Mouse (Mus musculus) cerebellum, adult 8-10 months (tissue): ENCODE data around the gene Lmtk2.
A peak's percentile ranks its signal among the peaks of the same experiment; 100 is the strongest.

ENCODE experiments used
- DNase-seq: peaks from one replicate; pipeline ENCODE4 v3.0.0; 2022

Lmtk2 gene

DNA sequence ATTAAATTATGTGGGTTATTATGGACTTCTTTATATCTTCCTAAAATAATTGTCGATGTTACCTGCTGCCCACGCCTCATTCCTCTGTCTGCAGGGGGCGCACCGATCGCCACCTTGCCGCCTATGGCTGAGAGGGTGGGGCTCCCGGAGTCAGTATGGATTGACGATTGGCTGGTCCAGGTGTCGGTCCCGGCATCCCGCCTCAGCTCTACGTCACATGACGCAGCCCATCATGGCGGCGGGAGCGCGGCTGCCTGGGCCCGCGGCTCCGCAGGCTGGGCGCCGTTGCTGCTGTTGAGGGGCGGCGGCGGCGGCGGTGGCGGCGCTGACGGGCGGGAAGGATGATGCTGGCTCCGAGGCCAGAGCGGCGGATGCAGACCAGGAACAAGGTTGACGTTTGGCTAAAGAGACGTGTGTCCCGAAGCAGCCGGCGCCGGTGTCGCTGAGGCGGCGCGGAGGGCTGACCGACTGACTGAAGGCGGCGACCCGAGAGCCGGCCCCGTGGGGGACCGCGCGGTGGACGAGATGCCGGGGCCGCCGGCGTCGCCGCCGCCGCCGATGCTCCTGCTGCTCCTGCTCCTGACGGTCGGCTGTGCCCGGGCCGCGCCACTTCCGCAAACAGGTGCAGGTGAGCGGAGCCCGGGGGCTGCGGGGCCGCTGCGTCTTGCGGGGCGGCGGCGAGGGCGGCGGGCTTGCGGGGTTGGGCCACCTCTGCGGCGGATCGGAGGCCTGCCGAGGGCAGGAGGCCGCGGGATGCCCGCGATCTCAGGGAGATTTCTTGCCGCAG, at the start of gene Lmtk2:
Lmtk2 (plus strand) TSS at position 288 of the 787 bp plus-strand sequence.
- peak; percentile 98 for DNase-seq

DNA sequence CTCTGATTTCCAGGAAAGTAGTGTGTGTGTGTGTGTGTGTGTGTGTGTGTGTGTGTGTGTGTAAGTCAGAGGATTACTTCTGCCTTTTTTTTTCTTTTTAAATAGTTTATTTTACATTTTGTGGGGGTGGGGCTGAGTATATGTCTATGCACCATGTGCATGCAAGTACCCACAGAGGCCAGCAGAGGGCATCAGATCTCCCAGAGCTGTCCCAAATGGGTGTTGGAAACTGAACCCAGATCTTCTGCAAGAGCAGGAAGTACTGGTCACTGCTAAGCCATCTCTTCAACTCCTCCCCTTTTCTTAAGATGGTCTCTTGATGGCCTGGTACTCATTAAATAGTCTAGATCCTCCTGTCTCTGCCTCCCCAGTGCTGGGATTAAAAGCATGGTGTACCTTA, 49.0 kb upstream of the Lmtk2 start:
- DNase-seq: no peak

DNA sequence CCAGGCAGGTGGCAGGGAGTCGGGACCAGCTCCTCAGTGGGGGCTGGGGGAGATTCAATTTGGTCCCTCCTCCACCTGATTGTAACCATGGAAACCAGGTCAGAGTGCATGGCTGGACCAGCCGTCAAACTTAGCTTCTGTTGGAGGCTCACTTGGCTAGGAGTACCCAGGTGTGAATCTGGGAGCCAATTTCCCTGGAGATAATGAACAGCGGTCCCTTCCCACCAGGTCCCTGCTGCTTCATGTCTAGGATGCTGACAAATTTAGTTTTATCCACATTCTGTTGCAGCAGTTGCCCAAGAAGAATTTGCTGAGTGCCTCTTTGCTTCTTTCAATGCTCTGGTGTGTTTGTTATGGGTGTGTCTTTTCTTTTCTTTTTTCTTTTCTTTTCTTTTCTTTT, 46.8 kb upstream of the Lmtk2 start:
- no peak for DNase-seq

DNA sequence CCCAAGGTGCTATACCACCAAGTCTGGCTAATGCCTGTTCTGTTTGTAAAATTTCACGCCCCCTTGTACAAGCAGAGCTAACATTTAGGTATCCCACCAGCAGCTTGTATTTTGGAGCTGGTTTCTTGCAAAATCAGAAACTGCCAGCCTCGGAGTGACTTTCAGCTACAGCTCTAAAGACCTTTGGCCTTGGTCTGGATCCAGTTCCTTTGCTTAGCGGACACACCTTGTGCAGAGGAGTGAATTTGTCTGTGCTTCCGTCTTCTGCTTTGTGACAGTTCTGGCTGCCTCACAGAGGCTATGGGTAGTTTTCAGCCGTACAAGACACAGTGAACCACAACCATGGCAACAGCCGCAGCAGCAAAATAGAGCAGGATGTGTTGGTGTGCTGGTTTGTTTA, 45.9 kb upstream of the Lmtk2 start:
- no peak for DNase-seq

DNA sequence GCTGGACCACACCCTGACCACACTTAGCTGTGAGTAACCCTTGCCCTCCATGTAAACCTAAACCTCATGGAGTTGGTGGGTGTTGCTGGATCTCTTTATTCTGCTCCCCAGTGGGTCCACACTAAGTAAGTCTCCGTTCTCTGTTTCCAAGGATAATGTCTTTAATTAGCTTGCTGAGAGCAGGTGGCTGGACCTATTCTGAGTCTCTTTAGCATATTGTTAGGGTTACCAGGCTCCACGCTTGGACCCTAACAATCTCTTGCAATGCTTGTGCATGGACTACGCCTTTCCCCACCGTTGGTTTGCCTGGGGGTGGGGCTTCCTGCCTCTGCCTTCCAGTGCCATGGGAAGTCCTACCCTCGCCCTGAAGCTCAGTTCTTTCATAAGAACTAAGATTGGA, 36.1 kb upstream of the Lmtk2 start:
- no peak for DNase-seq

DNA sequence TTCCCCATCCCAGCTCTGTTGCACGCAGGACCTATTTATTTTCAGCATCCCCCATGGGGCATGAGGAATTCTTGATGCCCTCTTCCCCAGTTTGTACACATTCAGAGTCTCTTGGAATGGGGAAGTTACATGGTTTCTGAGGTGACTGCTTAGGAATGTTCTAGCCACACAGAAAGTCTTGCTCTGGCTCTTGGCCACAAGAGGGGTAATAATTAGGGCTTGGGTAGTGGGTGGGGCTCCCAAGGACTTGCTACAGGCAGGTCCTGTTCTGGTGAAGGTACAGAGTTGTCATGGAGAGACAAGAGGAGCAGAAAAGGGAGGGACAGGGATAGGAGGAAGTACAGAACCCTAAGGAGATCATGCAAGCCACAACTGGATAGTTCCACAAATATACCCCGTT, 34.2 kb upstream of the Lmtk2 start:
- no peak for DNase-seq

DNA sequence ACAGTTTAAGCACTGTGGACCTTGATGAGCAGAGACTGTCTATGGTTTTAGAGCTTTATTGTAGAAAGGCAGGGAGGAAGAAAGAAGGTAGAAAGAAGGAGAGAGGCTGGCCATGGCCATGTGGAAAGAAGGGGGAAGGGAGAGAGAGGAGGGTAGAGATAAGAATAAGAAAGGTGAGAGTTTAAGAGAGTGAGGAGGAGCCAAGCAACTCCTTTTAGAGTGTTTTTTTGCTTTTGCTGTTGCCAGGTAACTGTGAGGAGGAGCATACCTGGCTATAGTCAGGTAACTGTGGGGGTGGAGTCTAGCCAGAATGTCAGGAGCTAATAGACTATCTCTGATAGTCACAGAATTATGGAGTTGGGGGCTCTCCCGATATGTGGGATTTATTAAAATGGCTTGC, 30.2 kb upstream of the Lmtk2 start:
- DNase-seq: no peak

DNA sequence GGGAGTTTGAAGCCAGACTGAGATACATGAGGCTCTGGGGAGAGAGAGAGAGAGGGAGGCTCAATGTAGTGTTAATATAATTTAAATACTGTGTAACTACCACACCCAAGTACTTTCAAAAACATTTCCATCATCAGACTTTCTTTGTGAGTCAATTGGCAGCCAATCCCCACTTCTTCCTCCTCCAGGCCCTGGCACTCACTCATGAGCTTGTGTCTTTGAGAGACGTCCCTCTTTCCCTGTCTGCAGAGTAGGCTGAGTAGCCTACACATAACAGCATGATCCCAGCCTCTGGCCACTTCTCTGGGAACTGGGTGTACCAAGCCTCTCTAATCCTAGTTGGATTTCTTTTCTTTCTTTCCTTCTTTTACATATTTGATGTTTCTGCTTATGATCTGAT, 29.0 kb upstream of the Lmtk2 start:
- no peak for DNase-seq

DNA sequence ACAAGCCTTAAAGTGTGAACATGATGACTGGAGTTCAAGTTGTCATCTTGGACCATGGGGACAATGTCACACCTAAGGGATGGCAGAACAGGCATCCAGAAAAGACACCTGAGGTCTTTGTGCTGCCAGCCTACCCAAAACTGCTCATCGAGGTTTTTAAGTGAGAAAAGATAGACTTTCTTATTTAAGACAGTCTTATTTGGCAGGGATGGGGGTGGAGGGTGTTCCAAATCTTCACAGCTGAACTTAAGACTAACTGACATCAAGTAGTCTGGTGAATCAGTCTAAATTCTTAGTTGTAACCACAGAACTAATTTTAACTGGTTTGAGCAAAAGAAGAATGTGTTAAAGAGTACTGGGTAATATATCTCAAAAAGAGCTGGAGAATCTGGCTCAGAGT, 22.7 kb upstream of the Lmtk2 start:
- no peak for DNase-seq

DNA sequence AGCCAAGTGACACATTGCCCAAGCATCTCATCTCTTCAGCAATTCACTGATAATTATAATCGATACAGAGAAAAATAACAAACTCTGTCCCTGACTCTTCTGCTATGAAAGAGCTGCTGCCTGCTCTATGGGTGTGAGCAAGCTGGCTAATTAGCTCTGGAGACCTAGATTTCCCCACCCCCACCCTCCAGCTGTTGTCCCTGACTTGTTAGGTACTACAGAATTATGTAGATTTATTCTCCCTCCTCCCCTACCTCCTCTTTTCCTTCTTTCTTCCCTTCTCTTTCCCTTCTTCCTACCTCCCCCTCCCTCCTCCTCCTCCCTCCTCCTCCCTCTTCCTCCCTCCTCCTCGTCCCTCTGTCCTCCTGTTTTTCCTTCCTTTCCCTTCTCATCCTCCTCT, 19.4 kb upstream of the Lmtk2 start:
- DNase-seq: no peak

DNA sequence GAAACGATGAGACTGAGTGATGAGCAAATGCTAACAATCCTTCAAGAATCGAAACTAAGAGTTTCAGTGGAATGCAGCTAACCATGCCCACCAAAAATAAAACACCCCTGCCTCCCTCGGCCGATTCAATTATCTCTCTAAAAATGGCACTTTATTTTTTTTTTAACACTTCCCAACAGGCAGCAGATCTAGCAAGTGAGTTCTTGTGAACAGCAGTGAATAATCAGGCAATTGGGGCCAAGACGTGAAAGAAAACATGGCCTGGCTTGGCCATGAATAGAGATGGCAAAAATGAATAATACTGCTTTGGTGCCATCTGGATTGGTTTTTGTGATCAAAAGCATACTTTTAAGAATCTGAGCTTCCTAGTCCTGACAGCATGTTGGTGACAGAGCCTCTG, 18.2 kb upstream of the Lmtk2 start:
- DNase-seq: no peak

DNA sequence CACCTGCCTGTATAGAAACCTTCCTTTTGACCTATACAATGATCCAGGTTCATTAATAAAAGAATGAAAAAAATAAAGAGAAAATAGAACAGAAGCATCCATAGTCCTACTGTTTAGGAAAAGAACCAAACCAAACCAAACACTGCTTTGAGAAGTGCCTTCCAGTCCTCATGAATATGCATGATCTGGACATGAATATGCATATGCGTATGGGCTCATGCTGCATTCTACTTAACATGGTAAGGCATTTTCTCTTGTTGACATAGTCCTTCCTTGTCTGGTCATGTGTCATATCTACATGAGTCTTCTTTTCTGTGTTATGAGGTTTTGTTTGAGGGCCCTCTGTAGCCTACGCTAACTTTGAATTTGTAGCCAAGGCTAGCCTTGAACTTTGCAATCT, 16.7 kb upstream of the Lmtk2 start:
- DNase-seq: no peak

DNA sequence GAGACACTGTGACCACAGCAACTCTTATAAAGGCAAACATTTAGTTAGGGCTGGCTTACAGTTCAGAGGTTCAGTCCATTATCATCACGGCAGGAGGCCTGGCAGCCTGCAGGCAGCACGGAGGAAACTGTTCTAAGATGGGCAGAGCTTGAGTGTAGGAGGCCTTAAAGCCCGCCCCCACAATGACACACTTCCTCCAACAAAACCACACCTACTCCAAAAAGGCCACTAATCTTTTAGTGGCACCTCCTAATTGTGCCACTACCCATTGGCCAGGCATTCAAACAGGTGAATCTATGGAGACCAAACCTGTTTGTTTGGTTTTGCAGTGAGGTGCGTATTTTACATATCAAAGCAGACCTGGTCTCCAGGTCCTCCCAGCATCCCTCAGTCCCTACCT, 16.0 kb upstream of the Lmtk2 start:
- no peak for DNase-seq

DNA sequence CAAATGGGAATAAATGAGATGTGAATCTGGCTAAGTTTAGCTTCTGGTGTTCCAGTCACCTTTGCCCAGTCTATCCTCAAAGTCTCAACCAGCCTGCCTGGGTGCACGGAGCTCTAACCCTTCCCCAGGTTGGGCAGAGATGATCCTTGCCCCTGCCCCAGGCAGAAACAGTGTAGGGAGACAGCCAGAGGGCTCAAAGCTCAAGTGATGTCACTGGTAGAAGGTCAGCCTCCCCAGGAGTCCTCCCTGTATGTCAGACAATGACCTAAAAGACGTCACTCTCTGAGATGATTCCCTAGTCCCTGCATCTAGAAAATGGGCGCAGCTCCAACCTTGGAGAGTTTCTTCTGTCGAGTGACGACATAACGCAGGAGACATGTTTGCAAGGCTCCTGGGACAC, 14.5 kb upstream of the Lmtk2 start:
- DNase-seq: no peak

DNA sequence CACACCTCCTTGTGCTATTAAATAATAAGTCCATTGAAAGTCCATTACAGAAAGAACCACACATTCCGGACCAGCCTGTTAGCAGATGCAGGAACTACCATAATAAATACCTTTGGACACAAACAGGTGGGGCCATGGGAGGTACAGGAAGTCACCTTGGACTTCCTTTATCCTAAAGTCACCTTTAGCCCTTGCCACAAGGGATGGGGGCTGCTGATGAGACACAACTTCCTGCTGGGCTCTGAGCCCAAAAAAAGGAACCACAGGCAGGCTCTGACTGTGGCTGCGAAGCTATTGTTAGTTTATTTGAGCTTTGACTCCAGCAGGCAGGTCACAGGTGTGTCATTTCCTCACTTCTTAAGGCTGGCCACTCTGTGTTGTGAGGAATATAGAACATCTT, 13.7 kb upstream of the Lmtk2 start:
- no peak for DNase-seq

DNA sequence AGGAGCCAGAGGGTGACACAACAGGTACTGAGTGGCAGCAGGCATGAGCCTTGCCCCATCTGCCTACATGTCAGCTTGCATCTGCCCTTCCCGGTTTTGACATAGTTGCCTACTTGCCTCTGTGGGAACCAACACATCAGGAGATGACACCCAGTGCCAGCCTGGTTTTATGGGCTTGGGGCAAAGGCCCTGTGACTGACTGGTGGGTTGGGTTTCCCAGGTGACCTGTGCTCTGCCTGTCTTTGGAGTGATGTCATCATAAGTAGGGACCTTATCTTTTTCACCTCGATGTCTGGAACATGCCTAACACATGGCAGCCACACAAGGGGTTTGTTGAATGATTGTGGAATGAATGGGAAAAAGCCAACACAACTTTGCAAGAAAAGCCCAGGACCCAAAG, 11.9 kb upstream of the Lmtk2 start:
- DNase-seq: no peak

DNA sequence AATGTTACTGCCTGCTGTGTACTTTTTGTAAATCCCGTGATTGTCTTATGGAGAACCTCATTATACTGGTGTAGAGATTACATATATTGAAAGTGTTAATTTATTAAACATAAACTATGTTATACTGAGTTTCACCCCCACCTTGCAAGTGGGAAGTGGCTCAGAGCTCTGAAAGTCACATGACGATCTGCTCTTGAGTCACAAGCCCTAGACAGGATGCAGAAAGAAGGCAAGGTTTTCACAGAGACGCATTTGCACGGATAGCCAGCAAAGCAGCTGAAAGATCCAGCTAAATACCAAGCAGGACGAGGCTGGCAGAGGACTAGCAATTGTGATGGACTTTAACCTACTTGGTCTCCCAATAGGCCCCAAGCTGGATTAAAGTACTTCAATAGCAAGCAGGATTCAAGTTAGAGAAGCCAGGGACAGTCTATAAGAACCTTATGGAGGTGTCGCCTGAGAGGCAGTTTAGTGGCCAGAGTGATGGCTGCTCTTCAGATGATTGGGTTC, 4.7 kb upstream of the Lmtk2 start:
- DNase-seq: no peak

DNA sequence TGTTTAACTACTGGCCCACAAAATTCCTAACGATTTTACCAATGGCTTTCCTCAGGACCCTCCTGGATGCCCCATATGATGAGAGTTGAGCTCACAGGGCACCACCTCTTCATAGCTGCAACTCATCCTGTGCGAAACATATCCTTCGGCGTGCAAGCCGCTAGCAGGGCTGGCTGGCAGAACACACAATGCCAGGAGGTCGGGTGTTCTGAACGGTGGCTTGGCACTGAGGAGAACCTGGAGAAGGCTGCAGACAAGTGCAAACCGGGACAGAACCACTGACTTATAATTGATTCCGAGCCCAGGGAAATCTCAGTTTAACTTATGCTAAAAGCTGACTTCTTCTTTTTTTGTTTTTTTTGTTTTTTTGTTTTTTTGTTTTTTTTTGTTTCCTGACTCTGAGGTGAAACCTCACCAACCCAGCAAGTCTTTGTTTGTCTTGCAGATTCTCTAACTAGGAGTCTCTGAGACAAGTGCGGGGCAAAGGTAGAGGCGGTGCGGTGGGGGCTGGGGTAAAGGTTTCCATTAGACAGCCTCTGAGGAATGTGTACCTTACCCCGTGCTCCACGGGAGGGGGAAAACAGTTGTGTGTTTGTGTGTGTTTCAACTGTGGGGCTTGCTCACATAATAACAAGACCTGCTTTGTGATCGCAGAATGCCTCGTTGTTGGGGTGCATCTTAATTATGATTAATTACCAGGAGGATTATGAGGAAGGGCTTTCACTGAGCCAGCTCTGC, 2.2 kb upstream of the Lmtk2 start:
- DNase-seq: no peak

DNA sequence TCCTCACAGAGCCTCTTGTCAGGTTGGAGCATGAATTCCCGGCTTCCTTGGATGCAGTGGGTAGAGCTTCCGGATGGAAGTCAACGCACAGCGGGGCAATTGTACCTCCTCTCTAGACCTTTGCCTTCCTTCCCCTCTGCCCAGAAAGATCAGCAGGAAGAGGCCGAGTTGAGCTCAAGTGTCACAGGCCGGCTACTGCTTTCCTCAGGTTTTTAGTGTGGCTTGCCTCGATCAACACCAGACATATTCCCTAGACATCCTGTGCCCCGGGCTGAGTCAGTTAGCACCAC, 1.7 kb upstream of the Lmtk2 start:
- no peak for DNase-seq

DNA sequence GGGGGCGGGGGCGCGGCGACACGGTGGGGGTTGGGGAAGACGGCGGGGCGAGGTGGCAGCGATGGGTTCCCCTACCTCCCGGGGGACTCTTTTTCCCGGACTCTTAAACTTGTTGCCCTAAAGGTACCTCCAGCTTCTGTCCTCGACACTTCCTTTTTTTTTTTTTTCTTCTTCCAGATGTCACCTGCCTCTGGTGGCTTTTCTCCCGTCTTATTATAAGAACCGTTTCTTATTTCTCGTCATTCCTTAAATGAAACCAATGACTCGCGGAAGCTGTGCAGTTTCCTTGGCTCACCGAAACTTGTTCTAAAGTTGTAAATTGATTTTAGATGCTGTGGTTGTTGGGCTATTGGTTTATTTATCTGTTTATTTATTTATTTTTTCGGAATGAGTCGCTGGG, 712 bp downstream of the Lmtk2 start:
- DNase-seq: no peak

DNA sequence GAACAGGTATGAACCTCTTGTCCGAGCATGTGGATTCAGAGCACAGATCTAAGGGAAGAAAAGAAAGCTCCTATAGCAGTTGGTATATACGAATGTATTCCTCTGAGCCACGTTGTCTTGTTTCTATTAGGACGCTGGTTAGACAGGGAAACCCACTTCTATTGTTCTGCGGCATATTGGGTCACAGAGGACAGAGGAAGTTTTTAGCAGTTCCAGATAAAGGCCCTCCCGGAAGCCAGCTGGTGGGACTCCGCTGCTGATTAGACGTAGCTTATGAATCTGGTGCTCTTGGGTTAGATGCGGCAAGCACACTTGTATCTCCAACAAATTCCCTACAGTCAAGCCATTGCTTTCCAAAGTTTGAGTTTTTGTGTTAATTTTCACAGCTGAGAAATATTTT, 4.8 kb downstream of the Lmtk2 start:
- no peak for DNase-seq

DNA sequence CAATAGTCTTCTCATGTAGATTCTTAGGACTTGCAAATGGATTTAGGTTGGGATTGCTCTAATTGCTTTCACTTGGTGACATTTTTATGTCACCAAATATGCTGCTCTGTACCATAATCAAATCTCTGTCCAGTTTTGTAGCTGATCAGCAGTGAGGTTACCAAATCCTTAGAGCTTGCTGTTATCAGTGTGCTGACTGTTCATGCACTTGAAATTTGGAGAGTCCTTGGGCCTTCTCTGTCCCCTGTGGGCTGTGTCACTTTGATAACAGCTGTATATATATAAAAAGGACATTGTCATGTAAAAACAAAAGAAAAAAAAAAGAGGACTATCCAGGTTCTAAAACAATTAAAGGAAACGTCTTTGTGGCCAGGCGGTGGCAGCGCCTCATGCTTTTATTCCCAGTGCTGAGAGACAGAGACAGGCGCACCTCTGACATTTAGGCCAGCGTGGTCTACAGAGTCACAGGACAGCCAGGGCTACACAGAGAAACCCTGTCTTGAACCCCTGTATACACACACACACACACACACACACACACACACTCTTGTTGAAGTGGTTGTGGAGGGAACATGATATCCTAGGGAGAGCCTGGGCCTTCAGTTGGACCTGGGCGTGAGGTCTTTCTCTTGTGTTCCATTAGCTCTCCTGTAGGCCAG, 5.4 kb downstream of the Lmtk2 start:
- no peak for DNase-seq

DNA sequence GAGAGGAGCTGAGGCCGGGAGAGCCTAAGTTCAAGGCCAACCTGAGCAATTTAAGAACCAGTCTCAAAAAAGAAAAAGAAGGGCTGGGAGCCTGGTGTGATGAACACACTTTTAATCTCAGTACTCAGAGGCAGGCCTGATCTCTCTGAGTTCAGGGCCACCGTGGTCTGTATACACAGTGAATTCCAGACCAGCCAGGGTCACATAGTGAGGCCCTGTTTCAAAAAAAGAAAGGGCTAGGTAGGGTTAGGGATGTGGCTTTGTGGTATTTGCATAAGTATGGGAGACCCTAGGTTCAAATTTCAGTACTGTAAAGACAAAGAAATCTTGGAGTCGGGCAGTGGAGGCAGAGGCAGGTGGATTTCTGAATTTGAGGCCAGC, 5.9 kb downstream of the Lmtk2 start:
- DNase-seq: no peak

DNA sequence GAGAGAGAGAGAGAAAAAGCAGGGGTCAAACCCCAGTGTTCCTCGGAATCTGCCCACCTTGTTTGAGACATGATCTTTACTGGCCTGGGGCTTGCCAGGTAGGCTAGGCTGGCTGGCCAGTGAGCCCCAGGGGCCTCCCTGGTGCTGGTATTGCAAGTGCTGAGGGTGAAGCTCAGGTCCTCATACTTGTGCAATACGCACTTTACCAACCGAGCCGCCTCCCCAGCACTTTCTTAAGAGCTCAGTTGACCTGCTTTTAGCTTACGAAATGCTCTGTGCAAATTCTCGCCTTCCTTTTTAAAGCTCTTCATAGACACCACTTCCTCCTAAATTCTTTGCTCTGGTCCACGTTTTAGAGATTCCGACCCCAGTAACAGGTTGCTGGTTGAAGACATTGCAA, 9.0 kb downstream of the Lmtk2 start:
- no peak for DNase-seq
